Mouse (Mus musculus) spleen, adult 2 months (tissue): Measurements from ENCODE around the gene Gm21954.

Source experiments
- CTCF ChIP-seq: fragments of 200-500 bp; IDR thresholded peaks from 2 replicates; pipeline ENCODE4 v1.5.1; 2011; ENCODE audit warnings: mild to moderate bottlenecking, inconsistent platforms; ENCODE audit not compliant: insufficient read depth, insufficient read length, insufficient replicate concordance; ENCODE audit errors: extremely low read depth
- POLR2A ChIP-seq: fragments of 200-500 bp; IDR thresholded peaks from 2 replicates; pipeline ENCODE4 v1.6.1; 2011; ENCODE audit warnings: low read depth, low read length, inconsistent platforms

- no peak for TF ChIP-seq CTCF
- no peak for TF ChIP-seq POLR2A
These were observed 28.7 kb downstream of the Gm21954 start for GRCm38 (mm10) chr3:55443271-55443670.
